10 mouse cellular contexts compared by ENCODE assay signal in the genomic region with DNA sequence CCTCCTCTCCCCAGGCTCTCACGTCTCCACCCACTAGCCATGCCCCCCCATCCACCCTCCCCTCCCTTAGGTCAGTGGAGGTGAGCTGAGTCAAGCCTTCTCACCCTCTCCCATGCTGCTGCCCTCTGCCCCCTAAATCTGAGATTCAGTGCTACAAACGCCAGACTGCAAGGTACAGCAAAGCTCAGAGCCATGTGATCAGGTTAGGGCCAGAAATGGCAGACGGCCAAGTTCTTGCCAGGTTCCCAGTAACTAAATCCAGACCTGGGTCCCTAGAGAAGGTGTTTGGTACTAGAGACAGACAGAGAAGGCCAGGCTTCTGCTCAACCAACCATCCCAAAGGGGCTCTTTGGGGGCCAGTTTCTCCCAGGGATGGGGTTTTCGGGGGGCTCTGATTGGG. TPM values are rescaled to one million over a fixed set of nuclear protein-coding genes. Genes with fewer than 3 reads are reported as not detected.
A peak's percentile ranks its signal among the peaks of the same experiment; 100 is the strongest.
DNase-seq lines count a peak whose midpoint lies in the region; ATAC-seq and TF ChIP-seq lines count a peak whose summit lies in the region.
"Had no signal": no experiment of that assay in that cellular context is flagged by ENCODE, and none has a peak within 500 bp of the region (broad histone marks: within the 10 kb centered on the region; RNA-seq: fewer than 3 reads in every experiment).

No protein-coding gene starts in this region.

- WGBS in embryonic facial prominence, embryonic 15.5 days = 48% methylated on average over 4 of the region's 4 CpGs
- WGBS in midbrain, postnatal 0 days = 73% methylated on average over 4 of the region's 4 CpGs

- no peak for TF ChIP-seq CTCF in midbrain, postnatal 0 days (IDR thresholded peaks at IDR 0.05)

- H3K4me3 ChIP-seq in embryonic facial prominence, embryonic 15.5 days (replicated peaks) = no peak overlapping the region
- no peak overlapping the region for H3K4me3 ChIP-seq in midbrain, postnatal 0 days (ENCODE audit: low read depth, low read length)
- H3K4me3 ChIP-seq: erythroblast, embryonic 14.5 days had no signal

- H3K4me1 ChIP-seq in embryonic facial prominence, embryonic 15.5 days = peaks cover 41% of the 10 kb centered on the region
- H3K4me1 ChIP-seq in midbrain, postnatal 0 days (ENCODE audit: insufficient read depth, low read length) = peaks cover 6% of the 10 kb centered on the region; the same call in 1 of the 2 replicates

- H3K9ac ChIP-seq in embryonic facial prominence, embryonic 15.5 days = no peak overlapping the region
- H3K9ac ChIP-seq in midbrain, postnatal 0 days (replicated peaks; ENCODE audit: low read length, poor library complexity, severe bottlenecking) = no peak overlapping the region

- peak; percentile 64 for DNase-seq in cerebellum, adult 11-12 months
- DNase-seq in MN1 (ENCODE audit: low spot score) = peak; percentile 87
- DNase-seq in kidney, postnatal 14 days = peak; percentile 76
- DNase-seq in midbrain, postnatal 0 days (ENCODE audit: low spot score) = no peak
- no peak for DNase-seq in thymus, postnatal 10 days (ENCODE audit: low spot score in 2 of 2)
- no peak for DNase-seq in layer of hippocampus, adult 11-12 months (ENCODE audit: low spot score)

- no peaks in the 10 kb centered on the region for H3K9me3 ChIP-seq in embryonic facial prominence, embryonic 15.5 days (replicated peaks)
- H3K9me3 ChIP-seq in midbrain, postnatal 0 days (ENCODE audit: low read length) = no peaks in the 10 kb centered on the region

- H3K36me3 ChIP-seq in embryonic facial prominence, embryonic 15.5 days = no peaks in the 10 kb centered on the region
- H3K36me3 ChIP-seq in midbrain, postnatal 0 days (ENCODE audit: insufficient read depth, low read length) = no peaks in the 10 kb centered on the region

- ATAC-seq in cerebellum, adult (ENCODE audit: insufficient number of reproducible peaks, low FRiP score, low TSS enrichment) = no peak
- ATAC-seq in embryonic facial prominence, embryonic 15.5 days (ENCODE audit: insufficient number of reproducible peaks, low FRiP score, low TSS enrichment, low read depth) = 0 out of 2 replicates have a peak, but pooled peaks have one; percentile 11
- no peak for ATAC-seq in midbrain, postnatal 0 days (ENCODE audit: low FRiP score)

- no peak overlapping the region for H3K27ac ChIP-seq in embryonic facial prominence, embryonic 15.5 days (replicated peaks)
- no peak overlapping the region for H3K27ac ChIP-seq in midbrain, postnatal 0 days (ENCODE audit: low read depth, low read length)

- no peak overlapping the region for H3K4me2 ChIP-seq in embryonic facial prominence, embryonic 15.5 days (replicated peaks)
- no peak overlapping the region for H3K4me2 ChIP-seq in midbrain, postnatal 0 days (ENCODE audit: low read depth, low read length, poor library complexity, severe bottlenecking)

- no peaks in the 10 kb centered on the region for H3K27me3 ChIP-seq in embryonic facial prominence, embryonic 15.5 days
- no peaks in the 10 kb centered on the region for H3K27me3 ChIP-seq in midbrain, postnatal 0 days (ENCODE audit: insufficient read depth, low read length)

RNA-seq across cellular contexts. Expression of gene Dkk3, which starts 30.0 kb away (rescaled TPM):
- polyA plus RNA-seq in embryonic facial prominence, embryonic 15.5 days (2015; fragmentation: Nextera tagmentation; extraction: Ambion mirVana) = 68.4 and 74.6 TPM in 2 replicates
- 30.9 and 31.8 TPM in 2 replicates for total RNA-seq in midbrain, postnatal 0 days (2014; rRNA removed)
- polyA plus RNA-seq in midbrain, postnatal 0 days (2015; fragmentation: Nextera tagmentation; extraction: Ambion mirVana) = 36.7 and 38.8 TPM in 2 replicates
- total RNA-seq: megakaryocyte progenitor cell, adult 5-6 weeks had no signal
- polyA plus RNA-seq: erythroblast, embryonic 14.5 days had no signal

Comparison
In these comparisons a context has a peak if more than half of its experiments do, and no peak if none do; other contexts are left out.
1. DNase-seq: peak in cerebellum, adult 11-12 months (single experiment), MN1 (single experiment) and kidney, postnatal 14 days (single experiment); none in midbrain, postnatal 0 days (single experiment), thymus, postnatal 10 days (0 of 2) and layer of hippocampus, adult 11-12 months (single experiment).